Mouse (Mus musculus): ENCODE results near the gene Krr1. TPM values are rescaled to one million over a fixed set of nuclear protein-coding genes. Genes with fewer than 3 reads are reported as not detected.
"Not testable (repeated sequence)": the region's sequence is repeated elsewhere in the genome, so short reads cannot be mapped to it uniquely, and the experiment has no call there.

The Krr1 gene
- polyA plus RNA-seq, 1 experiment from 2014 or later: 59.6 TPM

DNA sequence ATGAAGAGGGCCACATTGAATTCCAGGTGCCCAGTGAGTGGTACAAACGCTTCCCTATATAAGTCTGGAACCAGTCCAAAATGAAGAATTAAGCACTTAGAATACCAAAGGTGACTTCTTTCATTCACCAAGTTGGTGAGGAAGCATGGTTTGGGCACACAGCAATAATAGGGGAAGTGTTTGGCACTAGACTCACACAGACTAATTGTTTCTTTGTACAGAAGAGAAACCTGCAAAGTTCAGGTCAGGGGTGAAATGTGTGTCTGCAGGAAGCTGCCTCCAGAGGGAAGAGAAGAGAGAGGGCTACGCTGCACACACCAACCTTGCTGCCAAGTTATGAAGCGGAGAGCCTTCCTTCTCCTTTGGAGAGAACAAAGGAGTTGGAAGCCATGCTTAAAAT, 56.2 kb downstream of the Krr1 start:
- not testable (repeated sequence) for H3K4me1 ChIP-seq (replicated peaks; ENCODE audit: control insufficient read depth, insufficient read depth, low read length); H3K4me3 ChIP-seq (ENCODE audit: low read depth, low read length); H3K36me3 ChIP-seq (ENCODE audit: control insufficient read depth, insufficient read depth, low read length); DNase-seq (ENCODE audit: low spot score); H3K9ac ChIP-seq (ENCODE audit: low read depth, low read length); H3K9me3 ChIP-seq (ENCODE audit: control insufficient read depth, low read length); H3K27me3 ChIP-seq (ENCODE audit: control insufficient read depth, insufficient read depth, low read length); ATAC-seq (ENCODE audit: low FRiP score); H3K27ac ChIP-seq (ENCODE audit: low read depth, low read length); H3K4me2 ChIP-seq (replicated peaks; ENCODE audit: low read depth, low read length)
- 77% methylated on average over 3 of the region's 3 CpGs for WGBS

Other genes with a start within 250 kb of the Krr1 start
- gene Glipr1, start 30.0 kb downstream of the Krr1 start, polyA plus RNA-seq (2014; fragmentation: Nextera tagmentation; extraction: Ambion mirVana): 0.86 and 1.2 TPM in 2 replicates
- gene Glipr1l1, start 87.5 kb downstream of the Krr1 start, polyA plus RNA-seq (2014; fragmentation: Nextera tagmentation; extraction: Ambion mirVana): 0.28 TPM in 1 of 2 replicates, not detected in the other
- gene Glipr1l2, start 110.7 kb downstream of the Krr1 start, polyA plus RNA-seq (2014; fragmentation: Nextera tagmentation; extraction: Ambion mirVana): not detected in 2 replicates
- 0.17 TPM in 1 of 2 replicates, not detected in the other for gene Glipr1l3, start 187.7 kb downstream of the Krr1 start, polyA plus RNA-seq (2014; fragmentation: Nextera tagmentation; extraction: Ambion mirVana)
- gene Caps2, start 191.0 kb downstream of the Krr1 start, polyA plus RNA-seq (2014; fragmentation: Nextera tagmentation; extraction: Ambion mirVana): 0.74 and 0.80 TPM in 2 replicates

Measured in hindbrain, embryonic 11.5 days (tissue).